Mouse (Mus musculus) lung, postnatal 14 days (tissue): Measurements from ENCODE around the gene Batf.
"Not testable (repeated sequence)": the region's sequence is repeated elsewhere in the genome, so short reads cannot be mapped to it uniquely, and the experiment has no call there.

Source experiments
- DNase-seq: peaks from one replicate; pipeline ENCODE4 v3.0.0; 2021

Batf gene

GRCm38 (mm10) chr12:85686466-85687216 lies at the start of gene Batf:
Gene Batf (plus strand): TSS chr12:85686669.
- no peak for DNase-seq

DNA sequence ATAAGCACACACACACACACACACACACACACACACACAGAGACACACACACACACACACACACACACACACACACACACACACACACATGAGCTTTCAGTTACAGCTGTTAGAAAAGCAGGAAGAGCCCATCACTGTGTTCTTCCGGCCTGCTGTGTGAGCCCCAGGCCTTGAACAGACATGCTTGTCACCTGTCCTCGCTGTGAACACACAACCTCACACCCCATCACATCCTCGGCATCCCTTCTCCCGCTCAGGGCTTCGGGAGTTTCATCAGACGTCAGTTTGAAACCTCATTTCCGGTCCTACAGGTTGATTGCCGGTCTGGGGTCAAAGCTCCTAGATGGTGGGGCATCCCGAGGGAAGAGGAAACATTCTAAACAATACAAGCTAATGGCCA lies 48.5 kb upstream of the Batf start:
- DNase-seq = no peak

DNA sequence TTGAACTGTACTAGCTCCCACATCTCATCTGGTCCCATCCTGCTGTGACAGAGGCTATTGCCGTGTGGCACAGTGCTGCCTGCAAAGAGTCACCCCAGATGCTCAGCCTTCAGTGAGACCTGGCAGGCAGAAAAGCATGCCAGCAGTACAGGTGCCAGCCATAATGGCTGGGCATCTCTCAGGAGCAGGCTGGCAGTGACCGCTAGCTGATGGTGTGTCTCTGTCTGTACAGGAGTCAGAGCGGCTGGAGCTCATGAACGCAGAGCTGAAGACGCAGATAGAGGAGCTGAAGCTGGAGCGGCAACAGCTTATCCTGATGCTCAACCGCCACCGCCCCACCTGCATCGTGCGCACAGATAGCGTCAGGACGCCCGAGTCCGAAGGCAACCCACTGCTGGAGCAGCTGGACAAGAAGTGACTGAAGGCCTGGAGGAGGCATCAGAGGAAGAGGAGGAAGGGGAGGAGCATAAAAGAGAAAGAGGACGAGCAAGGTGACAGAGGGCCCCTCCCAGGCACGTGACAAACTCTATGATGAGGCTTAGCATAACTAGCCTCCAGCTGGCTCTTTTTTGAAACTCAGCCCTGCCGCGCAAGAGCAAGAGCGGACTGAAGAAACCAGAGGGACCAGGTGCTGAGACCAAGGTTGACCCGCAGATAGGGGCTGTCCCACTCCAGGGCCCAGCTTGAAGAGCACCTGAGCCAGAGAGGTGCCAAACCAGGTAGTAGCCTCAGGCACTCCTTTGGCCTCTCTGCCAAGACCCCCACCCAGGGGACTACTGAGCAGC lies 47.7 kb upstream of the Batf start:
- DNase-seq = no peak

DNA sequence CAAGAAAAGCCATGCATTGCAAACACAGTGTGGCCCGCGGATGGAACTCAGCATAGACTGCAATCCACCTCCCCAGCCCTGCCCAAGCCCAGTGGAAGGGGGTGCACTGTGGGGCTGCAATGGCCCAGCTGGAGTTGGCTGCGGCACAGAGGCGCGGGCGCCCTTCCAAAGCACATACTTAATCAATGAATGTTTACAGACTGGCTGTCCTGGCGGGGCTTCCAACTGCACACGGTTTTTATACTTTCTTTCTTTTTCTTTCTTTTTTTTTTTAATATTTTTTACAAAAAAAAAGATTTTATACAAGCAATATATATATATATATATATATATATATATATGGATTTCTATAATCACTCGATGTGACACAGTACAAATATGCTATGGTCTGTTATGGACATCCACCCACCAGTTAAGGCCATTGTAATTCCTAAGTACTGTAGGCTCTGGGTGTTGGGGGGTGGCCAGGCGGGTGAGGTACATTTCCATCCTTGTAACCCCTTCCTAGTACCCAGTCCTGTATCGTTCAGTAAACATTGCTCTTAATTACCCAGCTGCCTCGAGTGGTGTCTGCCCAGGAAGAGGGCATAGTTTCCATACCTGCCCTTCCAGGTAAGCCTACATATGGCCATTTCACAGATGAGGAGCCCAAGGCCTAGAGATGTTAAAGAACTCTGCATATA lies 47.0 kb upstream of the Batf start:
- peak; percentile 94 for DNase-seq

- DNase-seq = peak; percentile 34
Observed at GRCm38 (mm10) chr12:85640852-85641563, 45.5 kb upstream of the Batf start.

DNA sequence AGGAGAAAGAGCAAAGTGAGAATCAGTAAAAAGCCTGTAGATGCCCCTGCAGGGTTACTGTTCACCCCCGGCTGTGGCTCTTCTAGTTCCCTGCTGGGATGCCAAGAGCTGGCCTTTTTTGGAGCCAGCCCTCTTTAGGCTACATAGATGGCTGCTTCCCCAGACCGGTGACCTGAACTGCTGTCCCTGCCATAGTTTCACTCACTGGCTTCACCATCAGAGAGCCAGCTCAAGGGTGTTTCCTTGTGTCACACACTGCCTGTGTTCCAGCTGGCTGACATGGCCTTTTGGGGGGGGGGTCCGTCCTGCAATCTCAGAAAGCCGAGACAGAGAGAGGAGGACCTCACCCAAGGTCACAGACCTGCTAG lies 44.9 kb upstream of the Batf start:
- no peak for DNase-seq

DNA sequence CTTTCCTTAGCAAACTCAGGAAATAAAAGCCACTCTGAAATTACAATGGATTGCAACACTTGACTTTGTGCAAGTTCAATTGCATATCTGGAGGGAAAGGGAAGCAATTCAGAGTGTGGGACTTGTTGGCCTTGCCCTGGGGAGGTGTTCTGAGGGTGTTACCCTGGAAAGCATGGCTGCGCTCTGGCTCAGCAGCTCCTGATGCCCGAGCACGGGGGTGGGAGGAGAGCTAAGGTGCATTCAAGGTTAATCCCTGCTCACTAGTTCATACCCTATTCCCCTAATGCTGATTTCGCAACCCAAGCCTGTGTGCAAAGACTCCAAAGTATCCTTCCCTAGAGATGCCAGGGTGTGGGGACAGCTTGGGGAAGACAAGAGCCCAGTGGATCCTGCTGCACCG lies 42.7 kb upstream of the Batf start:
- no peak for DNase-seq

DNA sequence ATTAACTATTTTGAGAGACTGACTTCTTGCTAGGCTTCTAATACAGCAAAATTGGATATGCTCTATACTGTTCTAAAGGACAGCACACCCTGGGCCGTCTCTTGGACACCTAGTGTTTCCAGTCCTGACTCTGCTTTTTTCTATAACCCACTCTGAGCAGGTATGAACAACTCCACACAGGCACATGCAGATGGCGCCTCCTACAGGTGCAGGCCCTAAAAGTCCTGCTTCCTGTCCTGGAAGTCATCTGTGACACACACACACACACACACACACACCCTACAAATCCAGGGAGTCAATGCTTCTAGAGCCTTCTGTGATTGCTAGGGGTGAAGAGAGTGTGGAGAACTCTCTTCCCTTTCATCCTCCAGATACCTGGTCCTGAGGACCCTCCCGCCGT lies 40.8 kb upstream of the Batf start:
- peak; percentile 64 for DNase-seq

DNA sequence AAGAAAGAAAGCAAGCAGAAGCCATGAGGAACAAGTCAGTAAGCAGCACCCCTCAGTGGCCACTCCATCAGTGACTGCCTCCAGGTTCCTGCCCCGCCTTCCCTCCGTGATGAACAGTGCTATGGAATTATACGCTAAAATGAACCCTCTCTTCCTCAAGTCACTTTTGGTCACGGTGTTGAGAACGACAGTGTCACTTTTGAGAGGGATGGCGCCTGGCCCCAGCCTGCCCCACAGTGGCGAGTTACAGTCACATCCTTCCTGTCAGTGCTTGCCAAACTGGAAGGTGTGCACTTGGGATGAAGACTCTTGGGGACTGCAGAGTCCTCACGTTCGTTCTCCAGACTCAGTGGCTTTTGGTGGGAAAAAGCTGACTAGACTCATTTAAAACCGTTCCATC lies 39.1 kb upstream of the Batf start:
- DNase-seq = peak; percentile 56

GRCm38 (mm10) chr12:85647955-85648354 lies 38.5 kb upstream of the Batf start:
- DNase-seq = no peak

DNA sequence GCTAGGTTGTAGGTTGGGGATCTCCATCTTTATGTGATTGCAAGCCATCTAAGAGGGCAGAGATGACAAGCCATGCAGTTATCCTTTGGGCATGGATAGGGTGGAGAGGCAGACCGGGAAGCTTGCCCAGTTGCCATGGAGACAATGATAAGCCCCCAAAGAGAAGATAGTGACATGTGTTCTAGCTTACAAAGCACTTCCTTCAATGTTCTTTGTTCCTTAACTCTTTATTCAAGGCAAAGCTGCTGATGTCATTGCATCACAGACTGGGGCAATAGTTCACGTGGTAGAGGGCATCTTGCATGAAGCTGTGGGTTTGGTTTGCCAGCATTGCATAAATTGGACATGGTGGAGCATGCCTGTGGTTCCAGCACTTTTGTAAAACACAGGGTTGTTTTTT lies 27.1 kb upstream of the Batf start:
- DNase-seq = no peak

- no peak for DNase-seq
Observed at GRCm38 (mm10) chr12:85660855-85661254, 25.6 kb upstream of the Batf start.

GRCm38 (mm10) chr12:85662232-85662631 lies 24.2 kb upstream of the Batf start:
- DNase-seq = not testable (repeated sequence)

DNA sequence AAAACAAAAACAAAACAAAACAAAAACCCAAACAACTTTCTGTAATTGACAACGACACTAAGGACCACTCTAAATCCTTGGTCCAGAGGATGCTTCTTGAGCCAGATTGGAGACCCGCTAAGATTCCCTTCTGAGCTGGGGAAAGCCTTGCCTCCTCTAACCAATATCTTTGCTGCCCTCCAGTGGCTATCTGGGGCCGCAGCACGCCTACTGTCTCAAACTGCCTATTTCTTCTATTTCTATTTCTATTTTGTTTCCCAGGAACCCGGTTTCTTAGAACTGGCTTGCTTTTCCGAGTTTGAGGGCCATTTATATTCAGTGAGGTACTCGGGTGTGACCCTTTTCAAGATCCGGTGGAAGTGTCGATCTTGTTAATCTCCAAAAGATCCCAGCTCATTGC lies 23.6 kb upstream of the Batf start:
- peak; percentile 85 for DNase-seq

- DNase-seq = no peak
Observed at GRCm38 (mm10) chr12:85666112-85666511, 20.4 kb upstream of the Batf start.

DNA sequence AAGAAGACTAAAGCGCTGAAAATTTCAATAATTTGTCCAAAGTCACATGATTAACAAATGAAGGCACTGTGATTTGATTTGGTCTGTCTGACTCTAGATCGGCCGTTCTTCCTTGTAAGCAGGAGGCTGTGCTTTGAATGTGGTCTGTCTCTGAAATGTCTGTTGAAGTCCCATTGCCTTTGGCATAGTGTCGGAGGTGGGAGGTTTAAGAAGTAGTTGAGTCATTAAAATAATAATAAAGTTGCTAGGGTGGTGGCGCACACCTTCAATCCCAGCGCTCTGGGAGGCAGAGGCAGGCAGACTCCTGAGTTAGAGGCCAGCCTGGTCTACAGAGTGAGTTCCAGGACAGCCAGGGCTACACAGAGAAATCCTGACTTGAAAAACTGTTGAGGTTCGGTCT lies 19.4 kb upstream of the Batf start:
- no peak for DNase-seq

- no peak for DNase-seq
Observed at GRCm38 (mm10) chr12:85668696-85669095, 17.8 kb upstream of the Batf start.

DNA sequence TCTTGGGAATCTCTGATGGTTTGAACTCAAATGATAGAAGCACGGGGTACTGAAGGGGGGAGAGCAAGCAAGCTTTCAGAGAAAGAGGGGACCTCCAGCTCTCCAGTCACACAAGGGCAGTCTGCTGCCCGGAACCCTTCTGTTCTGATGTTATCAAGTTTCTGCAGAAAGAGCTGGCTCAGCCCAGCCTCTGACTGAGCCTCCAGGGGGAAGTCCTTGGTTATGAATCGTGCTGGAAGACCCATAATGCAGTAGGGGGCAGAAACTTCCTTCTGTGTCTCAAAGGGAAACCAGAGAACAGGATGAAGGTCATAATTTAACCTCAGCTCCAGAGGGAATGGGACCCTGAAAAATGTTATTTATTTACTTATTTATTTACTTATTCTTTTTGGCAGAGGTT lies 16.4 kb upstream of the Batf start:
- DNase-seq = no peak

GRCm38 (mm10) chr12:85673914-85674313 lies 12.6 kb upstream of the Batf start:
- DNase-seq = no peak

- DNase-seq = no peak
Observed at GRCm38 (mm10) chr12:85679117-85679516, 7.4 kb upstream of the Batf start.

- no peak for DNase-seq
Observed at GRCm38 (mm10) chr12:85679808-85680207, 6.7 kb upstream of the Batf start.

DNA sequence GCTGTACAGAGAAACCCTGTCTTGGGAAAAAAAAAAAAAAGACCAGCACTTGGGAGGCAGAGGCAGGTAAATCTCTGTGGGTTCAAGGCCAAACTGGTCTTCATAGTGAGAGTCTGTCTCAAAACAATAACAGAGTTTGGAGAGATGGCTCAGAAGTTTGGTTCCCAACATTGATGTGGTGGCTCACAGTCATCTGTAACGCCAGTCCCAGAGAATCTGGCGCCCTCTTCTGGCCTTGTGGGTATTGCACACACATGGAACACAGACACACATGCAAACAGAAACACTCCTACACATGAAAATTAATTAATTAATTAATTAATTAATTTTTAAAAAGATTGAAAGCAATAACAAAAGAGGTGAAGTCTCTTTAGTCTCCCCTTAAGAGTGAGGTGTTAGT lies 4.1 kb upstream of the Batf start:
- DNase-seq = no peak
